Mouse (Mus musculus): Measurements from ENCODE around the gene Pan3. TPM values are rescaled to one million over a fixed set of nuclear protein-coding genes. Genes with fewer than 3 reads are reported as not detected.
A peak's percentile ranks its signal among the peaks of the same experiment; 100 is the strongest.

Gene Pan3
- polyA plus RNA-seq, 1 experiment from 2014 or later = 88.9 TPM

DNA sequence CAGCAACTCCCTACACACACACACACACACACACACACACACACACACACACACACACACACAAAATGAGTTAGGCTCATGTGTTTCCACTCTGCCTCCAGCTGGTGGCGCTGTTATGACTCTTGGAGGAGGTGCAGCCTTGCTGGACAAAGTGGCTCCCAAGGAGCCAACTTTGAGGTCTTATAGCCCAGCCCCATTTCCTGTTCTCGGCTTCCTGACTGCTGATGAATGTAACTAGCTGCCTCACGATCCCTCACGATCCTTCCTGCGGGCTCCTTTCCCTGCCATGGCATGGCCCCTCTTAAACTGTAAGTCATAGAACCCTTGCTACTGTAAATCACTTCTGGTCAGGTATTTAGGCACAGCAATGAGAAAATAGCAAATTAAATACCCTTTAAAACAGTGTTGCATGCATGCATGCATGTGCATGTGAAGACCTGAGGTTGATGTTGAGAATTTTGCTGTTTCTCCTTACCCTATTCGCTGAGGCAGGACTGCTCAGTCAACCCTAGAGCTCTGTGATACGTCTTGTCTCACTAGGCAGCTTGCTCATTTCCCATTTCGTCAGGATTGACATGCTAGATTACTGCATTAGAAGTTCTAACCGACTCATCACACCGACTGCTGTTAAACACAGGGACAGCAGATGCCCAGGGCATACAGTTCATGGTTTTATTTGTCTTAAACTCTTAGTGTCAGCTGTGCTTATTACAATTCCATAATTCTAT is 11.4 kb upstream of the Pan3 start:
- H3K27ac ChIP-seq (ENCODE audit: low read depth, low read length) = no peak overlapping the region
- H3K9me3 ChIP-seq (ENCODE audit: control insufficient read depth, low read length) = no peaks in the 10 kb centered on the region
- H3K27me3 ChIP-seq (ENCODE audit: control insufficient read depth, insufficient read depth, low read length) = no peaks in the 10 kb centered on the region
- no peaks in the 10 kb centered on the region for H3K36me3 ChIP-seq (ENCODE audit: control insufficient read depth, insufficient read depth, low read length)
- WGBS = 25% methylated on average over 10 of the region's 10 CpGs
- no peaks in the 10 kb centered on the region for H3K4me1 ChIP-seq (ENCODE audit: control insufficient read depth, insufficient read depth, low read length)
- H3K4me2 ChIP-seq (replicated peaks; ENCODE audit: low read depth, low read length) = no peak overlapping the region
- no peak overlapping the region for H3K4me3 ChIP-seq (ENCODE audit: low read length)
- no peak overlapping the region for H3K9ac ChIP-seq (ENCODE audit: low read depth, low read length)
- ATAC-seq (ENCODE audit: low FRiP score, low TSS enrichment) = peak; percentile 39; the same call in 1 of the 2 replicates

DNA sequence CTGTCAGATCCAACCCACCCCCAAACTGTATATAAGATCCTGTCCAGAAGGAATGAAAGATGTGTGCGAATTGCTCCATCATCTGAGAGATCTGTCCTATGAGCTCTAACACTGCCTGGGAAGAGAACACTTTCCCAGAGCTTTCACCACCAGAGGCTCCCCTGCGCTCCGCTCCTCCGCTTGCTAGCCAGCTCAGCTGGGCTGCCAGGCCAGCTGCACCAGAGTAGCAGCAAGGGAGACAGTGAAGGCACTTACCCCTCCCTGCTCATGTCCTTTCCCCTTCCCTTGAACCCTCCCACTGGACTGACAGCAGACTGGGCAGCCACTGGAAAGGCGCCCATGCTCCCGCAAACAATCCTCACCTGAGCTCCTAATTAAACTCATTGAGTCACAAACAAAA is 6.3 kb upstream of the Pan3 start:
- 42% methylated on average over 6 of the region's 6 CpGs for WGBS
- peak; percentile 57 for ATAC-seq (ENCODE audit: low FRiP score, low TSS enrichment)
- no peaks in the 10 kb centered on the region for H3K27me3 ChIP-seq (ENCODE audit: control insufficient read depth, insufficient read depth, low read length)
- no peaks in the 10 kb centered on the region for H3K36me3 ChIP-seq (ENCODE audit: control insufficient read depth, insufficient read depth, low read length)
- H3K4me3 ChIP-seq (ENCODE audit: low read length) = no peak overlapping the region
- no peaks in the 10 kb centered on the region; the same call in 1 of the 2 replicates for H3K4me1 ChIP-seq (ENCODE audit: control insufficient read depth, insufficient read depth, low read length)
- H3K9ac ChIP-seq (ENCODE audit: low read depth, low read length) = no peak overlapping the region
- H3K4me2 ChIP-seq (replicated peaks; ENCODE audit: low read depth, low read length) = no peak overlapping the region
- no peaks in the 10 kb centered on the region for H3K9me3 ChIP-seq (ENCODE audit: control insufficient read depth, low read length)
- no peak overlapping the region for H3K27ac ChIP-seq (ENCODE audit: low read depth, low read length)

DNA sequence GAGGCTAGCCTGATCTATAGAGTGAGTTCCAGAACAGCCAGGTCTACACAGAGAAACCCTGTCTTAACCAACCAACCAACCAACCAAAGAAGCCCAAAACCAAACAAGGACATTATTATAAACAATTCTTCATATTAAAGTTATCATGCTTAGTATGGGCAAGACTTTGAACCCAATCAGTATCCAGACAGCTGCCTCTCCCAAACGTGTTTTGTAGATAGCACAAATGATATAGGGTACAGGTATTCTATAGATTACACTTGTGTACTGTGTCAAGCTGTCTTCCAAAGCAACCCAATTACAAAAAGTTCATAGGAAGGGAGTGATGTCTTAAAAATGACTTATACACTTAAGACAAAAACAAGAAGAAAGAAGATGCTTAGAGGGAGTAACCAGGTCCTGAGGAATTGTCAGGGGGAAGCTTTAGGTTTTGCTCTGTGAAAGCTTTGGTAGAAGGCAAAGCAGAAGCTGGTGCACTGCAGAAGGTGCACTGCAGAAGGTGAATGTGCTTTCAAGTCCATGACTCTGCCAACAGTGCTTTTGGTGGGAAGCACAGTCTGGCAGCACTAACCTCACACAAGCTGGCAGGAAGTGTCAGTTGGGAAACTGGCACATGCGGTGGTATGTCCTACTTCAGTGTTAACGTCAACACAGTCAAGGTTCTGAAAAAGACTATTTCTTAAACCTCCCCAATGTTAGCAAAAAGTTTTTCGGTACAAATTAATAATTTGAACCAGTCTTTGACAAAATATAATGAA is 3.7 kb upstream of the Pan3 start:
- Histone ChIP-seq H3K9ac (ENCODE audit: low read depth, low read length) (no peak overlapping the region), H3K36me3 (ENCODE audit: control insufficient read depth, insufficient read depth, low read length) (no peaks in the 10 kb centered on the region), H3K4me2 (replicated peaks; ENCODE audit: low read depth, low read length) (no peak overlapping the region), H3K27ac (ENCODE audit: low read depth, low read length) (no peak overlapping the region), H3K4me1 (ENCODE audit: control insufficient read depth, insufficient read depth, low read length) (peaks cover 4% of the 10 kb centered on the region; the same call in 1 of the 2 replicates), H3K27me3 (ENCODE audit: control insufficient read depth, insufficient read depth, low read length) (no peaks in the 10 kb centered on the region), H3K9me3 (ENCODE audit: control insufficient read depth, low read length) (no peaks in the 10 kb centered on the region), H3K4me3 (ENCODE audit: low read length) (no peak overlapping the region)
- no peak for ATAC-seq (ENCODE audit: low FRiP score, low TSS enrichment)
- WGBS = 83% methylated on average over 4 of the region's 4 CpGs

DNA sequence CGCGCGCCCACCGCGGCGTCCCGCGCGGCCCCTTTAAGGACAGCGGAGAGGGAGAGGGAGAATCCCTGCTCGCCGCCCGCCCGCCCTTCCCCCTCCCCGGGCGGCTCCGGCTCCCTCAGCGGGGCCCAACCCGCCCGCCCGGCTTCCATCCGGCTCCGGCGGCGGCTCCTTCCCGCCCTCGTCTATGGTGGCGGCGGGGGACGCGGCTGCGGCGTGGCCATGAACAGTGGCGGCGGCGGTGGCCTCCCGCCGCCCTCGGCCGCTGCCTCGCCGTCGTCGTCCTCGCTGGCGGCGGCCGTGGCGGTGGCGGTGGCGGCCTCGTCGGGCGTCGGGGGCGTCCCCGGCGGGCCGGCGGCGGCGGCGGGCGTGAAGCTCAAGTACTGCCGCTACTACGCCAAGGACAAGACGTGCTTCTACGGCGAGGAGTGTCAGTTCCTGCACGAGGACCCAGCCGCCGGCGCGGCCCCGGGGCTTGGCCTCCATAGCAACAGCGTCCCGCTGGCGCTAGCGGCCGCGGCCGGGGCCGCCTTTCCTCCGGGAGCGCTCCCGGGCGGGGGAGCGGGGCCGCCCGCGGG is 487 bp downstream of the Pan3 start:
- Histone ChIP-seq H3K27me3 (ENCODE audit: control insufficient read depth, insufficient read depth, low read length) (no peaks in the 10 kb centered on the region), H3K9me3 (ENCODE audit: control insufficient read depth, low read length) (no peaks in the 10 kb centered on the region), H3K4me1 (ENCODE audit: control insufficient read depth, insufficient read depth, low read length) (peaks cover 27% of the 10 kb centered on the region), H3K9ac (ENCODE audit: low read depth, low read length) (peak overlapping the region; percentile 85), H3K36me3 (ENCODE audit: control insufficient read depth, insufficient read depth, low read length) (peaks cover 3% of the 10 kb centered on the region), H3K4me3 (ENCODE audit: low read length) (peak overlapping the region; percentile 99), H3K27ac (ENCODE audit: low read depth, low read length) (peak overlapping the region; percentile 94), H3K4me2 (replicated peaks; ENCODE audit: low read depth, low read length) (peak overlapping the region; percentile 76)
- under 1% methylated on average over 51 of the region's 91 CpGs for WGBS
- peak; percentile 90 for ATAC-seq (ENCODE audit: low FRiP score, low TSS enrichment)

DNA sequence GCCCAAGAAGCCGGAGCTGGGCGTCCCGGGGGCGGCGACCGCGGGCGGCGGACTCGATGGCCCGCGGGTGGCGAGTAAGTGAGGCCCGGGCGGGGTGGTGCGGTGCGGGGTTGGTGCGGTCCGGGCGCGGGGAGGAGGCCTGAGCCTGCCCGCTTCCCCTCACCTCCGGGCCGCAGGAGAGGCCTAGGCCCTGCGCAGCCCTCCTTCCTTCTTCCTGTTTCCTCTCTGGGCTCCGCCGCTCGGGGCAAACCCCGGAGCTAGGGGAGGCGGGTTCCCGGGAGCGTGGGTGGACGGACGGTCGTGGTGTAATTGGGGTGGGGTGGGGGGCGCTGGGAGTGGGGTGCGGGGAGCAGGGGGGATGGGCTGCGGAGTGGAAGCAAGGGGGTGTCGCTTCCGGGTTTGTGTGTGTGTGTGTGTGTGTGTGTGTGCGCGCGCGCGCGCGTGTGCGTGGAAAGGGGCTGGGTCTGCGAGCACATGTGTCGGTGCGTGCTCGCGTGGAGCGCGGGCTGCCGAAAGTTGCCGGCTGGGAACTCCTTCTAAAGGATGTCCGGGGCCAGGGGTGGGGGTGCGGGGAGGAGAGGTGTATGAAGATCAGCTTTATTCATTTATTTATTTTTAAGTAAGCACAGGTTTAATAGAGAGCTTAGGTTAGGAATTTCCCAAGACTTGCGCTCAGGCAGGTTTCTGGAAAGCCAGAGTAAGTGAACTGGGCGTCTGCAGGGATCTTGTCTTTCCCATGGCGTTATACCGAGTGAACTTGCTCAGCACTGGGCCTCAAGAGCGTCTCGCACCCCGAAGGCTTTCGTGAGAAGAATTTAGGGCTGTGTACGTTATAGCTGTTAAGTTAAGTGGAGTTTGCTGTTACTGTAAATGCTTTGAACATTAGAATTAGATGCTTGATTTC is 1.2 kb downstream of the Pan3 start:
- H3K9me3 ChIP-seq (ENCODE audit: control insufficient read depth, low read length) = no peaks in the 10 kb centered on the region
- peak overlapping the region; percentile 76 for H3K4me2 ChIP-seq (replicated peaks; ENCODE audit: low read depth, low read length)
- H3K4me1 ChIP-seq (ENCODE audit: control insufficient read depth, insufficient read depth, low read length) = peaks cover 29% of the 10 kb centered on the region
- peak overlapping the region; percentile 99 for H3K4me3 ChIP-seq (ENCODE audit: low read length)
- peak overlapping the region; percentile 94 for H3K27ac ChIP-seq (ENCODE audit: low read depth, low read length)
- H3K9ac ChIP-seq (ENCODE audit: low read depth, low read length) = peak overlapping the region; percentile 85
- peak; percentile 77 for ATAC-seq (ENCODE audit: low FRiP score, low TSS enrichment)
- no peaks in the 10 kb centered on the region for H3K27me3 ChIP-seq (ENCODE audit: control insufficient read depth, insufficient read depth, low read length)
- 1% methylated on average over 47 of the region's 68 CpGs for WGBS
- peaks cover 3% of the 10 kb centered on the region for H3K36me3 ChIP-seq (ENCODE audit: control insufficient read depth, insufficient read depth, low read length)

DNA sequence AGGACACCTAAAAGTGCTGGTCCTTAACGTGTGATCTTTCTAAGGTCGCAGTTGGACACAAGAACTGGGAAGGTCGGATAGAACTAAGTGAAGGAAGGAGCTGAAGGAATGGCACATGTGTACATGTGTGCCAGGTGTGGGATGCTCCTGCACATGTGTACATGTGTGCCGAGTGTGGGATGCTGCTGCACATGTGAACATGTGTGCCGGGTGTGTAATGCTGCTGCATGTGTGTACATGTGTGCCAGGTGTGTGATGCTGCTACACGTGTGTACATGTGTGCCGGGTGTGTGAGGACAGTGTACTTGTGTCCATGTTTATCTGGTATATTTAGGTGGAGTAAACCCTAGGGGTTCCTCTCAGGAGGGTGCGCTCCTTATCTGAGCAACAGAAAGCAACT is 3.0 kb downstream of the Pan3 start:
- H3K4me2 ChIP-seq (replicated peaks; ENCODE audit: low read depth, low read length) = no peak overlapping the region

DNA sequence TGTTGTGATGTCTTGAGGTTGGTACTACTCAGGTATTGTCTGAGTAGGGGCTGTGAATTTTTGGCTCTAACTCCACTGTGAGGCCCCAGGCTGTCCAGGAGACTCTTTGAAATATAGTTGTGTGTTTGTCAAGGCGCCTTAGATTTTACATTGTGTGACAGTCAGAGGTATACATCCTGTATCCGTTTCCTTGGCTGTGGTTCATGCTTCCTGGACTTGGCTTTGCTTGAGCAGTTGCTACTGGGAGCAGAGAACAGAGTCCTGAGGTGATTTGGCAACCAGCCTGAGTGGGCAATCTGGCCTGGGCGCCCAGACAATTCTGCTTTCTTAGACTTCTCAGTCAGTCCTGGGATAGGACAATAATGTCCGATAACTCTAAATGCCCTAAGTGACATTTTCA is 5.3 kb downstream of the Pan3 start:
- Histone ChIP-seq H3K4me1 (ENCODE audit: control insufficient read depth, insufficient read depth, low read length) (peaks cover 33% of the 10 kb centered on the region), H3K4me2 (replicated peaks; ENCODE audit: low read depth, low read length) (no peak overlapping the region), H3K27ac (ENCODE audit: low read depth, low read length) (no peak overlapping the region), H3K36me3 (ENCODE audit: control insufficient read depth, insufficient read depth, low read length) (peaks cover 3% of the 10 kb centered on the region), H3K27me3 (ENCODE audit: control insufficient read depth, insufficient read depth, low read length) (no peaks in the 10 kb centered on the region), H3K9ac (ENCODE audit: low read depth, low read length) (no peak overlapping the region), H3K9me3 (ENCODE audit: control insufficient read depth, low read length) (no peaks in the 10 kb centered on the region), H3K4me3 (ENCODE audit: low read length) (no peak overlapping the region)
- 46% methylated on average over 4 of the region's 4 CpGs for WGBS
- ATAC-seq (ENCODE audit: low FRiP score, low TSS enrichment) = no peak

More for the DNA sequence above, 3.0 kb downstream of the Pan3 start:
- no peak overlapping the region for H3K4me3 ChIP-seq (ENCODE audit: low read length)
- 93% methylated on average over 8 of the region's 8 CpGs for WGBS
- peaks cover 3% of the 10 kb centered on the region for H3K36me3 ChIP-seq (ENCODE audit: control insufficient read depth, insufficient read depth, low read length)
- H3K9me3 ChIP-seq (ENCODE audit: control insufficient read depth, low read length) = no peaks in the 10 kb centered on the region
- H3K9ac ChIP-seq (ENCODE audit: low read depth, low read length) = no peak overlapping the region
- ATAC-seq (ENCODE audit: low FRiP score, low TSS enrichment) = no peak
- no peak overlapping the region for H3K27ac ChIP-seq (ENCODE audit: low read depth, low read length)
- H3K4me1 ChIP-seq (ENCODE audit: control insufficient read depth, insufficient read depth, low read length) = peaks cover 35% of the 10 kb centered on the region
- no peaks in the 10 kb centered on the region for H3K27me3 ChIP-seq (ENCODE audit: control insufficient read depth, insufficient read depth, low read length)

DNA sequence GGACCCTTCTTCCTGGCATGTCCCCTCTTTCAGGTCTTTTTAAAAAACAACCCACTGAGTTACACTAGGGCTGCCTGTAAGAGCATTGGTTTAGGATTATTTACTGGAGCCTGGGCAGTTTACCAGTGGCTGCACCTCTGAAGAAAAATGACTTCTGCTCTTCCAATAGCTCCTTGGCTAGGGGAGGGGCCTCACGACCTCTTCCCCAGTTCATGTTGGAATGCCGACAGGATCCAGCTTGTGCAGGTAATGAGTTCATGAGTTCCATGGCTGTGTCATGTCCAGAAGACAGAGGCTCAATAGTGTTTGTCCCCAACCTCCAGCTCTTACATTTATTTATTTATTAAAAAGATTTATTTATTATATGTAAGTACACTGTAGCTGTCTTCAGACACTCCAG is 5.8 kb downstream of the Pan3 start:
- Histone ChIP-seq H3K27me3 (ENCODE audit: control insufficient read depth, insufficient read depth, low read length) (no peaks in the 10 kb centered on the region), H3K4me3 (ENCODE audit: low read length) (no peak overlapping the region), H3K4me2 (replicated peaks; ENCODE audit: low read depth, low read length) (no peak overlapping the region), H3K27ac (ENCODE audit: low read depth, low read length) (no peak overlapping the region), H3K9me3 (ENCODE audit: control insufficient read depth, low read length) (no peaks in the 10 kb centered on the region), H3K9ac (ENCODE audit: low read depth, low read length) (no peak overlapping the region), H3K4me1 (ENCODE audit: control insufficient read depth, insufficient read depth, low read length) (peaks cover 33% of the 10 kb centered on the region), H3K36me3 (ENCODE audit: control insufficient read depth, insufficient read depth, low read length) (peaks cover 3% of the 10 kb centered on the region)
- ATAC-seq (ENCODE audit: low FRiP score, low TSS enrichment) = no peak
- 58% methylated on average over 2 of the region's 2 CpGs for WGBS

Data from kidney, embryonic 14.5 days (tissue).